Mouse (Mus musculus) testis, adult 2 months (tissue): Measurements from ENCODE around the gene Mov10l1. TPM values are rescaled to one million over a fixed set of nuclear protein-coding genes. Genes with fewer than 3 reads are reported as not detected.

Source experiments
- H3K27ac ChIP-seq: fragments of 200-500 bp; 2 replicates; pipeline ENCODE4 v1.5.1; 2012; ENCODE audit warnings: low read depth, low read length; ENCODE audit not compliant: control insufficient read depth, insufficient read depth
- H3K27me3 ChIP-seq: fragments of 200-500 bp; 2 replicates; pipeline ENCODE4 v1.6.1; 2012; ENCODE audit warnings: mild to moderate bottlenecking, low read length, moderate library complexity; ENCODE audit not compliant: control insufficient read depth, insufficient read depth
- H3K36me3 ChIP-seq: fragments of 200-500 bp; 2 replicates; pipeline ENCODE4 v1.6.1; 2012; ENCODE audit warnings: mild to moderate bottlenecking, low read length; ENCODE audit not compliant: control insufficient read depth, insufficient read depth
- H3K4me1 ChIP-seq: fragments of 200-500 bp; 2 replicates; pipeline ENCODE4 v1.6.1; 2012; ENCODE audit warnings: low read length; ENCODE audit not compliant: control insufficient read depth, insufficient read depth
- H3K4me3 ChIP-seq: fragments of 200-500 bp; 2 replicates; pipeline ENCODE4 v1.5.1; 2012; ENCODE audit warnings: low read depth, mild to moderate bottlenecking, low read length, moderate library complexity, mixed read lengths; ENCODE audit not compliant: control insufficient read depth
- CTCF ChIP-seq: fragments of 200-500 bp; IDR thresholded peaks from 2 replicates; pipeline ENCODE4 v1.5.1; 2012; ENCODE audit warnings: low read depth, mild to moderate bottlenecking, inconsistent platforms, low read length, moderate library complexity; ENCODE audit not compliant: control insufficient read depth, insufficient read depth, insufficient replicate concordance
- POLR2A ChIP-seq: fragments of 200-500 bp; IDR thresholded peaks from 2 replicates; pipeline ENCODE4 v1.6.1; 2012; ENCODE audit warnings: low read depth, mild to moderate bottlenecking, inconsistent platforms, low read length, moderate library complexity; ENCODE audit not compliant: control insufficient read depth
- polyA plus RNA-seq: library from polyadenylated mRNA; depleted of rRNA; stranded (reverse); fragments of >200 nt; gene quantifications from 2 replicates; pipeline ENCODE4 v1.2.3, GENCODE M21; 2012

Gene Mov10l1
- polyA plus RNA-seq, 1 experiment = 58.4 TPM

- peaks cover 22% of the 10 kb centered on the region for H3K4me1 ChIP-seq
- no peak for TF ChIP-seq CTCF
- TF ChIP-seq POLR2A = no peak
- H3K27me3 ChIP-seq = no peaks in the 10 kb centered on the region
- H3K4me3 ChIP-seq = peak overlapping the region; percentile 64
- no peaks in the 10 kb centered on the region for H3K36me3 ChIP-seq
- no peak overlapping the region for H3K27ac ChIP-seq
These were observed 84.9 kb downstream of the Mov10l1 start for GRCm38 (mm10) chr15:89067609-89068008.

- Histone ChIP-seq H3K27me3 (no peaks in the 10 kb centered on the region), H3K27ac (no peak overlapping the region), H3K4me3 (peak overlapping the region; percentile 64), H3K36me3 (no peaks in the 10 kb centered on the region), H3K4me1 (peaks cover 22% of the 10 kb centered on the region)
- TF ChIP-seq POLR2A (no peak), CTCF (no peak)
These were observed 85.5 kb downstream of the Mov10l1 start for GRCm38 (mm10) chr15:89068226-89068625.

GRCm38 (mm10) chr15:89069336-89069840 is 86.7 kb downstream of the Mov10l1 start:
- Histone ChIP-seq H3K4me3 (no peak overlapping the region), H3K36me3 (no peaks in the 10 kb centered on the region), H3K27ac (no peak overlapping the region), H3K27me3 (no peaks in the 10 kb centered on the region), H3K4me1 (peaks cover 22% of the 10 kb centered on the region)
- TF ChIP-seq POLR2A = no peak
- no peak for TF ChIP-seq CTCF

DNA sequence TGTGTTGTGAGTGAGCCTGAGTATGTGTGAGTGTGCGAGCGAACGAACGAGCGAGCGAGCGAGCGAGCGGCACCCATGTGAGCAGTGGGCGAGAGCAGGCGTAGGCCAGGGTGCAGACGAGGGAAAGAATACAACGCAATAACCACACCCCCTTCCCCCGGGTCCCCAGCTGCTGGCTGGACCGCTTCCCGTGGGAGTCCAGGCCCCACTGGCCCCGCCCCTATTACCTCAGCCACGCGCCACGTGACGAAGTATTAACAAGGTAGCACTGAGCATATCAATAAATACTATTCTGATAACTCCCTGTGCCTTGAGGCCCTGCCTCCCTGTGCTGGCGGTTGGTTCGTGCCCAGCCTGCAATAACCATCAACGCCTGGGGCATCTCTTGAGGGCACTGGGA is 87.9 kb downstream of the Mov10l1 start:
- H3K27ac ChIP-seq = no peak overlapping the region
- H3K27me3 ChIP-seq = no peaks in the 10 kb centered on the region
- TF ChIP-seq CTCF (no peak), POLR2A (no peak)
- H3K36me3 ChIP-seq = no peaks in the 10 kb centered on the region
- no peak overlapping the region for H3K4me3 ChIP-seq
- H3K4me1 ChIP-seq = peaks cover 30% of the 10 kb centered on the region

DNA sequence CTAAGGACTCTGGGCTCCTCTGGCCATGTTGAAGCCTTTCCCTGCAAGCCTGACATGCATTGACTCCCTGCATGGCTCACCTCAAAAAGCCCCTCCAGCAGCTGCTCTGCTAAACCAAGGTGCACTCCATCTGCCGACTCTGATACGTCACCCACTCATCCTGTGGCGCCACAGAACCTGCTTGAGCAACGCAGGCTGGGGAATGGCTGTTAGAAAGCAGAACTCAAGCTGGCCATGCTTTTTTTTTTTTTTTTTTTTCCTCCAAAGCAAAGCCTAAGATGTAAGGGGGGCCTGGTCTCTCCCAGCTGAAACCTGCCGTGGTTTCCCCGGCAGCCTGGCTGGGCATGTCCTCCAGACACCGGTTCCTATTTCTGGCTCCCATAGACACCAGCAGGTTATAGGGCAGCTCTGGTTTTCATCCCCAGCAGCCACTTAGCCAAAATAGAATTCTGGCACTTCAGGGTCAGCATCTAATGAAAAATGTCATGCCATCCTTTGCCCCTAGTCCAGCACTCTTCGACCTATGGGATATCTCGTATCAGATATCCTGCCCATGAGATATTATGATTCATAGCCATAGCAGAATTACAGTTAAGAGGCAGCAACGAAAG is 91.4 kb downstream of the Mov10l1 start:
- H3K4me3 ChIP-seq = no peak overlapping the region
- H3K27me3 ChIP-seq = no peaks in the 10 kb centered on the region
- TF ChIP-seq POLR2A (no peak), CTCF (no peak)
- no peaks in the 10 kb centered on the region for H3K36me3 ChIP-seq
- no peak overlapping the region for H3K27ac ChIP-seq
- H3K4me1 ChIP-seq = peaks cover 24% of the 10 kb centered on the region

GRCm38 (mm10) chr15:89074613-89075477 is 92.1 kb downstream of the Mov10l1 start, which contains the start of gene Trabd:
Gene Trabd, plus strand, starts transcription at chr15:89075124.
- TF ChIP-seq POLR2A = no peak
- TF ChIP-seq CTCF = no peak
- H3K4me1 ChIP-seq = peaks cover 22% of the 10 kb centered on the region
- H3K27ac ChIP-seq = peak within 1 kb of the TSS; percentile 67
- H3K27me3 ChIP-seq = no peaks in the 10 kb centered on the region
- no peaks in the 10 kb centered on the region for H3K36me3 ChIP-seq
- H3K4me3 ChIP-seq = peak within 1 kb of the TSS; percentile 98

DNA sequence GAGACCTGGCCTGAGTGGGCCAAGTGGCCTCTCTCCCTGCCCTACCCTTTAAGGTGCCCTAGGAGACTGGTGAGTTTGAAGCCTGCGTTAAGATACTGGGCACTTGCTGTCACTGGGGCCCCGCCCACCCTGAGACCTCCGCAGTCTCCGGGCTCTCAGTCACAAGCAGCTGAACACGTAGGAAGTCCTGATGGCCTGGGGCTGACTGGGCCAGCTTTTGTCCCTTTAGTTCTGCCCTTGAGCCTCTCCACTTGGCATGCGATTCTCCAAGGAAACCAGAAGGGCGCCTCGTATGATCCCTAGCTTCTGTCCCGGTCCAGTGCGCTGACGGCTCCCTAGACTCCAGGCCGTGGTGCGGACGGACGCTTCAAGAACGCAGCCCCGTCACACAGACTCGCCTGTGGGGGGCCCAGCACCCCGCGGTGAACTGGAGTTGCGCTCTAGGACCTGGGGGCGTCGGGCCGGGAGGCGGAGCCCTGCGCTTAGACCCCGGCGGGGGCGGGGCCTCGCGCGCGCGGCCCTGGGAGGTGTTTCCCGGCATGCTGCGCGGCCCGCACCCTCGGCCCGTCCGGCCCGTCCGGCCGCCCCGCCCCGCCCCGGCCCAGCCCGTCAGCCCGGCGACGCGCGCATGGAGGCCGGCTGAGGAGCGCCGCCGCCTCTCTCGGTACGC is 92.9 kb downstream of the Mov10l1 start:
- H3K4me3 ChIP-seq = peak overlapping the region; percentile 98
- TF ChIP-seq POLR2A = no peak
- no peak for TF ChIP-seq CTCF
- H3K36me3 ChIP-seq = no peaks in the 10 kb centered on the region
- peaks cover 15% of the 10 kb centered on the region for H3K4me1 ChIP-seq
- H3K27ac ChIP-seq = peak overlapping the region; percentile 67
- H3K27me3 ChIP-seq = no peaks in the 10 kb centered on the region
